Mouse (Mus musculus) cerebellum, postnatal 10 days (tissue): Measurements from ENCODE around the gene Acox1.

ENCODE experiments used
- DNase-seq, 2 experiments: peaks; one replicate each; pipeline ENCODE4 v3.0.0; 2021; ENCODE audit warnings: mixed read lengths in 2 of 2

The Acox1 gene

DNA sequence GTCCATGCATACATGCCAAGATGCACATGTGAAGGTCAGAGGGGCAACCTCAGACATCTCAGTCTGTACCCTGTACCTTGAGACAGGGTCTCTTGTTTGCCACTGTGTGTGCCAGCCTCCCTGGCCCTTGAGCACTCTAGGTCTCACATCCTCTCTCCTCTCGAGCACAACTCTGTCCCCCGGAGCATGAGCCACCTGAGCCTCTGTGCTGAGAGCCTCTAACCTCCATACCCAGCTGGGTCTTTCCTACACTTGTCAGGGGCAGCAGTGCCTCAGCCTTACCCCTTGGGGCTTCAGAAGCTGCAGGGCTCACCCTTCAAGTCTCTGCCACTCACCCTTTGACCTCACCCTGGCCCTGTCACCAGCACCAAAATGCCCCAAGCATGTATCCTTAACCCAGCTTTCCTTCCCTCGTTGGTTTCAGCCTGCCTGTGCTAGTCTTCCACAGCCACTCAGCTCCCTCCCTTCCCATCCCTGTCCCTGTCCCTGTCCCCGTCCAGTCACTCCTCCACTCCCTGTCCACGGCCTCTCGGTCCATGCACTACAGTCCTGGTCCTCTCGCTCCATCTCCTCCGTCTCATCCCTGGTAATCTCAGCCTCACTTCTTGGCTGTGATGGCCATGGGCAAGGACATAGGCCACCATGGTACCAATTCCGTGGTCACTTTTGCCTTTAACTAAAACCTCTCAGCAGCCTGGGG is 69.6 kb downstream of the Acox1 start:
- DNase-seq = peak in 1 of 2 experiments; percentile 18

GRCm38 (mm10) chr11:116127986-116128385 is 70.9 kb downstream of the Acox1 start:
- peak; percentile 88 to 92 for DNase-seq

- peak; percentile 85 to 86 for DNase-seq
Observed at GRCm38 (mm10) chr11:116127156-116127980, 71.5 kb downstream of the Acox1 start, which contains the start of gene Trim47. Gene Trim47 (minus strand): TSS chr11:116127210.

DNA sequence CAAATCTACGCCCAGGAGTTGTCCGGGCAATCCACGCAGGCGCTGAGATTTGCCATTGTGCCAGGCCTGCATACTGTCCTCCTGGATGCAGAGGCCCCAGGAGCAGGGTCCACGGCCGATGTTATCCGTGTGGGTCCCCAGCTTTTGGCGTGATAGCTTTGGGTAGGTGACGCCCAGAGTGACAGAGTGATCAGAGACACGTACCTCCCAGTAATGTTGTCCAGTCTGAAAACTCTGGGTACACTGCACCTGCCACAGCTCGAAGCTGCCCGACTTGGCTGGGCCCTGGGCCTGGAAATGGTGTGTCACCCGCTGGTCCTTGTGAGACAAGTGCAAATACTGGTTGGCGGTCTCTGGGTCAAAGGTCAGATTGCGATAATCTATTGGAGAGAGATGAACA is 72.6 kb downstream of the Acox1 start:
- DNase-seq = no peak
